Mouse (Mus musculus) forebrain, embryonic 14.5 days (tissue): Measurements from ENCODE around the gene Hagh. TPM values are rescaled to one million over a fixed set of nuclear protein-coding genes. Genes with fewer than 3 reads are reported as not detected.

Experiments
- ATAC-seq: fragments of 200-750 bp; cut with Nextera tagmentation; 2 replicates; pipeline ENCODE4 v1.8.0; 2017; ENCODE audit warnings: mild to moderate bottlenecking, moderate library complexity
- DNase-seq: peaks from one replicate; pipeline ENCODE4 v3.0.0-alpha.2; 2015; ENCODE audit warnings: low spot score
- H3K27ac ChIP-seq: fragments of 300-500 bp; sonication (generic); 2 replicates; pipeline ENCODE4 v1.5.1; 2014; ENCODE audit warnings: low read depth, mild to moderate bottlenecking, control low read depth, low read length, moderate library complexity
- H3K27me3 ChIP-seq: fragments of 300-500 bp; sonication (generic); replicated peaks from 2 replicates; pipeline ENCODE4 v1.6.1; 2014; ENCODE audit warnings: low read length, control low read depth, mixed read lengths; ENCODE audit not compliant: control insufficient read depth, insufficient read depth
- H3K36me3 ChIP-seq: fragments of 300-500 bp; sonication (generic); 2 replicates; pipeline ENCODE4 v1.6.1; 2014; ENCODE audit warnings: low read length, control low read depth; ENCODE audit not compliant: control insufficient read depth, insufficient read depth
- H3K4me1 ChIP-seq: fragments of 300-500 bp; sonication (generic); 2 replicates; pipeline ENCODE4 v1.6.1; 2014; ENCODE audit warnings: antibody characterized with exemption, low read length, control low read depth; ENCODE audit not compliant: control insufficient read depth, insufficient read depth
- H3K4me2 ChIP-seq: fragments of 300-500 bp; sonication (generic); 2 replicates; pipeline ENCODE4 v1.6.1; 2014; ENCODE audit warnings: mild to moderate bottlenecking, control low read depth, low read length
- H3K4me3 ChIP-seq: fragments of 300-500 bp; sonication (generic); 2 replicates; pipeline ENCODE4 v1.5.1; 2014; ENCODE audit warnings: low read depth, low read length, control low read depth
- H3K9ac ChIP-seq: fragments of 300-500 bp; sonication (generic); 2 replicates; pipeline ENCODE4 v1.6.1; 2014; ENCODE audit warnings: mild to moderate bottlenecking, low read length, control low read depth, moderate library complexity
- H3K9me3 ChIP-seq: fragments of 300-500 bp; sonication (generic); replicated peaks from 2 replicates; pipeline ENCODE4 v1.6.1; 2016; ENCODE audit warnings: low read length, control low read depth, mixed read lengths; ENCODE audit not compliant: control insufficient read depth
- WGBS: fragments of 180-500 bp; shearing (Covaris S2); extraction: QIAGEN DNeasy Blood & Tissue Kit; methylation state at CpG from one replicate; pipeline ENCODE4 v1.1.7; 2014; 5-methylcytosine and 5-hydroxymethylcytosine counted together
- polyA plus RNA-seq: library from polyadenylated mRNA; unstranded; fragments of >200 nt; fragmentation: Nextera tagmentation; extraction: Ambion mirVana; gene quantifications from 2 replicates; pipeline ENCODE4 v1.2.1, GENCODE M21; 2014

The Hagh gene
- polyA plus RNA-seq, 1 experiment from 2014 or later, result 52.8 TPM

DNA sequence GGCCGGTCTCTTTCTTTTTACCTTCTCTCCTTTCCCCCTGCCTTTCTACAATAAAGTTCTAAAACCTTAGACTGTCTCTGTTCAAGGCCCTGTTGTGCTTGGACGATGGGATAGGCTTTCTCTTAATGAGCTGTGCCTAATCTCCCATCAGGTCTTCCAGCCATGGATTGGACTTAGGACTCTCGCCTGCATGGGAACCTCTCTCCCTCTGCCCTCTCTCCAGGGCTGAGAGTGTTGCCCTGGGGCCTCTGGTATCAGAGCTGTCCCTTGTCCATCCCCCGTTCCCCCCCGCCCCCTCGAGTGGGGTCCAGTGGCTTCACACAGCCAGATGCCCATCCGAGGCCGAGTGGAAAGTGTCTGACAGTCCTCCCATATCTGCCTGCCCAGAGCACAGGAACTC lies 35.0 kb downstream of the Hagh start:
- no peaks in the 10 kb centered on the region for H3K27me3 ChIP-seq
- WGBS, result 84% methylated on average over 8 of the region's 8 CpGs
- DNase-seq (no peak), ATAC-seq (no peak)
- H3K4me1 ChIP-seq, result no peaks in the 10 kb centered on the region
- H3K9me3 ChIP-seq, result no peaks in the 10 kb centered on the region
- no peaks in the 10 kb centered on the region for H3K36me3 ChIP-seq
- H3K4me2 ChIP-seq, result no peak overlapping the region
- H3K27ac ChIP-seq, result no peak overlapping the region
- H3K9ac ChIP-seq, result no peak overlapping the region
- no peak overlapping the region for H3K4me3 ChIP-seq

DNA sequence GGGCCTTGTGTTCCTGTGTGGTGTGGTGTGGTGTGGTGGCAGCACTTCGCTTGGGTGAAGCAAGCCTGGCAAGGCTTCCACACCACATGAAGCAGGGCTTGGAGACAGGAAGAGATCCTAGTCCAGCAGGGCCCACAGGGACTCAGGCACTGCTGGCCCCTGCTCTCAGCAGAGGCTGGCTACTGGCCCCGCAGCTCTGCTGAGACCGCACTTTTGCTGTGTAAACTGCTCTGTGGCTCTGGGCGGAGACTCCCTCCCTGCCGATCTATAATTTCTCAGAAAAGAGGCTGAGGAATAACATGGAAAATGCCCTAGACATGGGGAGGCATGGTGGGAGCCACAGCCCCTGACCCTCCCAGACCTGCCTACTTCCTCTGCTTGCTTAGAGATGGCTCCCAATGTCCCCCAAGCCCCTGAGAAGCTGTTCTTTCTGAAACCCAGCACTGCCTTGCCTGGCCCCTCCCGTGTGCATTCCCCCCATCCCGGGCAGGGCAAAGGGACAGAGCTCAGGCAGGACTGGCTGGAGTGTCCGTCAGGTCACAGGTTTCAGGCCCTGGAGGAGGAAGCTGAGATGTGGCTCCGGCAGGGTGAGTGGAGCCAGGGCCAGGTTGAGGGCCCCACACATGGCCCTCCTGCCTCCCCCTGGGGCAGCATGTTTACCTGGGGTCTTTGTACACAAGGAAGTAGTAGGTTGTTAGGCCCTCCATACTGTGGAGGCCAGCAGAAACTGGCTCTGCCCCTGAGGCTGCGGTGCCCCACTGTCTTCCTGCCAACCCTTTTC lies 37.6 kb downstream of the Hagh start:
- Histone ChIP-seq H3K9me3 (no peaks in the 10 kb centered on the region), H3K27me3 (no peaks in the 10 kb centered on the region), H3K4me3 (no peak overlapping the region), H3K4me1 (no peaks in the 10 kb centered on the region), H3K36me3 (0 out of 2 replicates have a peak, but pooled peaks cover 2% of the 10 kb centered on the region), H3K27ac (no peak overlapping the region), H3K4me2 (no peak overlapping the region), H3K9ac (no peak overlapping the region)
- DNase-seq, result no peak
- WGBS, result 68% methylated on average over 10 of the region's 10 CpGs
- ATAC-seq, result no peak

DNA sequence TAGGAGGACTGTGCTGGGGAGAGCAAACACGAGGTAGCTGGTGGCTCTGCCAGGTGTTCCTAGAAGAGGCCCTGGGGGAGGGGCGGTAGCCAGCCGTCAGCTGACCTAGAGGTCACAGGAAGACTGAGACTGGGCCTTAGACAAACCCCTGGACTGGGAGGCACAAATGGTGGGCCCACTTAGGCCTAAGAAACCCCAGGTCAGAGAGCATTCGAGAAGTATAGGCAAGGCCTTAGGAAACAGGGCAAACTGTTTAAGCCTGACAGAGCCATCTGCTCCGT lies 38.1 kb downstream of the Hagh start:
- Histone ChIP-seq H3K27ac (no peak overlapping the region), H3K36me3 (peaks cover 7% of the 10 kb centered on the region; the same call in 1 of the 2 replicates), H3K27me3 (no peaks in the 10 kb centered on the region), H3K9ac (no peak overlapping the region), H3K9me3 (no peaks in the 10 kb centered on the region), H3K4me1 (no peaks in the 10 kb centered on the region), H3K4me3 (no peak overlapping the region), H3K4me2 (no peak overlapping the region)
- DNase-seq, result no peak
- no peak for ATAC-seq
- WGBS, result 44% methylated on average over 5 of the region's 5 CpGs

DNA sequence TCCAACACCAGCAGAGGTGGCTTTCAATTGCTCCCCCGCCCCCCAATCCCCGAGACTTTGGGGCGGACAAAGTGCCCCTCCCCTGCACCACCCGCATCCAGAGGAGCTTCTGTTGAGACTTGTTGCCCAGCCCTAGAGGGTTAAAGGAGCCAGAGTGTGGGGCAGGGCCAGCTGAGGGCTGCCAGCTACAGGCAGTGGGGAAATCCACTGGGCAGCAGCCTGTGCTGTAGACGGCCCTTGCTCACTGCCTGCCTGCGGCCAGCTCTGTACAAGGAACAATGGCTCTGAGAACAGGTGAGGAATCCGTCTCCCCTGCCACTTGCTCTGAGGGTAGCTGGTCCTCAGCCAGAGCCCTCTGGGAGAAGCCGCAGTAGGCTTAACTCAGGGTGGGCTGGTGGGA lies 38.6 kb downstream of the Hagh start:
- 68% methylated on average over 8 of the region's 8 CpGs for WGBS
- no peak for ATAC-seq
- no peak overlapping the region for H3K9ac ChIP-seq

DNA sequence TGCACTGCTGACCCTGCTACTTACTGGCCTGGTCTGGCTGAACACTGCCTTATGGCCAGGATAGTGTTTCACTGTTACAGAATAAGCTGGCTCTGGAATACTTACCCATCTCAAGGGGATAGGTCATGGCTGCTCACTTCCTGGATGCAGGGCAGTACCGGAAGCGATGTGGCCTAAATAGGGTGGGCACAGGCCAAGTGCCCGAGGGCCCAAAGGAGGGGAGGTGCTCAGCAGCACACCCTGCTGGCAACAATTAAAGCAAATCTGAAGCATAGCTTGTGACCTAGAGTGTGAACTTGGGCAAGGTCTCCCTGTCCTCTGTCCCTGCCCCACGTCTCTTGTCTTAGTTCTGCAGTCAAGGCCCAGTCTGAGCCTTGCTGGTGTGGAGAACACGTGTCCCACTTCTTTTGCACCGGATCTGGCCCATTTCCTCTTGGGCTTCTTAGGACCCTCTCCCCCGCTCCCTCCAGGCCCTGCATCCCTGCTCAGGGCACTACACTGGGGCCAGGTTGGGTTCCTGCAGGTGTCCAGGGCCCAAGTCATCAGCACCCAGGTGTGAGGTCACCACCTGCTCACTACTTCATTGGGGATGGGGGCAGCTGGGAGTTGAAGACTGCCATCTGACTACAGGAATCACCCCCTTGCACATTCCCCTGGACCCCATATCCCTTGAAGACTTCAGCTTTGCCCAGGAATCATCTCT lies 41.9 kb downstream of the Hagh start:
- no peaks in the 10 kb centered on the region for H3K9me3 ChIP-seq
- DNase-seq, result peak; percentile 18

More for the DNA sequence above, 38.6 kb downstream of the Hagh start:
- no peak overlapping the region for H3K4me2 ChIP-seq
- no peak for DNase-seq
- no peak overlapping the region for H3K27ac ChIP-seq
- H3K4me3 ChIP-seq, result no peak overlapping the region
- H3K9me3 ChIP-seq, result no peaks in the 10 kb centered on the region
- no peaks in the 10 kb centered on the region for H3K27me3 ChIP-seq
- no peaks in the 10 kb centered on the region for H3K4me1 ChIP-seq
- peaks cover 12% of the 10 kb centered on the region; the same call in 1 of the 2 replicates for H3K36me3 ChIP-seq

DNA sequence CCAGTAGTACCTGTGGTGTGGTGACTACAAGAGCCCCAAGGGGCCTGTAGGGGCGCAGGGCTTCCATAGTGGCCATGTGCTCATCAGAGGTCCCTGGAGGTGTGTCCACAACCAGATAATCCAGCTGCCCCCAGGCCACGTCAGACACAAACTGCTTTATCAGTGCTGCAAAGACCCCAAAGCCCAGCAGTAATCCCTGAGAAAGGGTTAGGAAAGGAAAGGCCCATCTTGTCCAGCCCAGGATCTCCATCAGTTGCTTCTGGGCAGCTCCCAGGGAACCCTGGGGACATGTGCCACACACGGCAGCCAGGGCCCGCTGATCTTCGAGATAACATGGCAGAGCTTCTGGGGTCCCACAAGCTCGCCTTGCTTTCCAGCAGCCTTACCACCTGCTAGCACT lies 44.4 kb downstream of the Hagh start:
- peaks cover 15% of the 10 kb centered on the region for H3K4me1 ChIP-seq
- 89% methylated on average over 6 of the region's 6 CpGs for WGBS
- DNase-seq (no peak), ATAC-seq (no peak)
- no peak overlapping the region for H3K27ac ChIP-seq
- no peak overlapping the region for H3K4me2 ChIP-seq
- H3K4me3 ChIP-seq, result no peak overlapping the region
- H3K9me3 ChIP-seq, result no peaks in the 10 kb centered on the region
- no peaks in the 10 kb centered on the region for H3K27me3 ChIP-seq
- peaks cover 34% of the 10 kb centered on the region for H3K36me3 ChIP-seq
- H3K9ac ChIP-seq, result no peak overlapping the region

More for the DNA sequence above, 41.9 kb downstream of the Hagh start:
- Histone ChIP-seq H3K9ac (no peak overlapping the region), H3K27ac (no peak overlapping the region), H3K4me3 (no peak overlapping the region), H3K4me1 (peaks cover 6% of the 10 kb centered on the region; the same call in 1 of the 2 replicates), H3K4me2 (no peak overlapping the region), H3K27me3 (no peaks in the 10 kb centered on the region), H3K36me3 (peaks cover 23% of the 10 kb centered on the region; the same call in 1 of the 2 replicates)
- WGBS, result 45% methylated on average over 7 of the region's 7 CpGs
- ATAC-seq, result no peak

DNA sequence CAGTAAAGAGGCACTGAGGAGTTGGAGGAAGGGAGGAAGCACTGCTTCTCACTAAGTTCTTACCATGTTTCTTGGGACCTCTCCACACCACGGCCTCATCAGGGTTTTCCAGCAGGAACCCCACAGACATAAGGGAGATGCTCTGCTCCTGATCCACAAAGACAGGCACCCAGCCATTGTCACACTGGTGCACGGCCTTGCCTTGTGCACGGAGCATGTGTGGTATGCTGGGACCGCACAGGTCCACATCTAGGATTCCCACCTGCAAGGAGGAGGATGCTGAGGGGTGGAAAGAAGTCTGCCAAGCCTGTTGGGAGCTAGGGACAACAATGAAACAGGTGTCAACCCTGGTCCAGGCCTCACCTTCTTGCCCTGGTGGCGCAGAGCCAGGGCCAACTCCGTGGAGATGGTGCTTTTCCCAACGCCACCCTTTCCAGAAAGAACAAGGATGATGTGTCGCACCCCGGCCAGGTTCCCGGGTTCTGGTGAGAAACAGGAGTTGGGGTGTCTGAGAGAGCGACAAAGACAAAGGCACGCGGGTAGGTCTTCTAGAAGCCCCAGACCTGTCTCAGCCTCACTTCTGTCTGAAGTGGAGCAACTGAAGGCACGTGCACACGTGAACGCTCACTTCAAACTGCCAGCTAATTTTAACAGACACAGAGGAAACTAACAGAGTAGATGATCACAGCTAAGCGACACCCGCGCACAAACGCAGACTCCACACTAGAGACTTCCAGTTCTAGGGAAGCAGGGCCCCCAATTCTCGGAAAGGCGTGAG lies 45.6 kb downstream of the Hagh start:
- Histone ChIP-seq H3K4me3 (peak overlapping the region; percentile 68), H3K36me3 (peaks cover 45% of the 10 kb centered on the region), H3K9ac (peak overlapping the region; percentile 63), H3K27ac (no peak overlapping the region), H3K4me1 (peaks cover 15% of the 10 kb centered on the region), H3K9me3 (no peaks in the 10 kb centered on the region), H3K27me3 (no peaks in the 10 kb centered on the region), H3K4me2 (peak overlapping the region; percentile 84)
- DNase-seq, result no peak
- ATAC-seq, result no peak
- WGBS, result 27% methylated on average over 22 of the region's 22 CpGs

DNA sequence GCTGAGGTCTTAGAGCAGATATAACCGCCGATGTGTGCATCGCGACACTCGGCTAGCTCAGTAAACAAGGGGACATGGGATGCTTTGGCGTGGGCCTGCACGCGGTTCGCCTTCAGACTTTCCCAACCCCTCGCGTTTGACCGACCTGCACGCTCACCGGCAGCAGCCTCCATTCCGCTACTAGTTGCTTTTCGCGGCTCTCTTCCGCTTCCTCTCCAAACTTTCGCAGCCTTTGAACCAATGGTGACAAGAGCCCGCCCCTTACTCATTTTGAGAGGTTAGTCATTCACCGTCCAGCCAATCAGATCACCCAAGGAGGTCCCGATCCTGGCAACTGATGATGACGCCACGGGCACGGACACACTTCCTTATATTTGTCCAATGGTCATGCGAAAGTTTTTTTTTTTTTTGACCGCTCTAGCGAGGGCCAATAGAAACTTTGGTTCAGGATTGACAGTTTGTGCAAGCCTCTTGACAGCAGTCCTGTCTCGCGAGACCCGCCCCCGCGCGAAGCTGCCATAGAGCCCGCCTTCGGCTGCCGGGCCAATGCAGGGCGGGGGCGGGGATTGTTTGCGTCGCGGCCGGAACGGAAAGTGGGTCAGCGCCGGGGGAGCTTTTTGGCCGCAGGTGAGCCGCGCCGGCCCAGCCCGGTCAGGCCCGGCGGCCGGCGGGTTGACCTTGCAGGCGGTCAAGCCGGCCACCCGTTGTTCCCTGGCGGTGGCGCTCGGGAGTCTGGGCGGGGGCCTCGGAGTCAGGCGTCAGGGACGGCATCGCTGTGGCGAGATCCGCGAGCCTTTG lies 46.4 kb downstream of the Hagh start, which contains the start of the genes Nubp2 and Spsb3:
Gene Nubp2, minus strand, starts transcription at position 216 of the 798 bp plus-strand sequence.
Gene Spsb3, plus strand, starts transcription at position 510 of the 798 bp plus-strand sequence.
- Histone ChIP-seq H3K4me3 (peak within 1 kb of the TSS; percentile 87), H3K9ac (peak within 1 kb of the TSS; percentile 82), H3K9me3 (no peaks in the 10 kb centered on the region), H3K27me3 (no peaks in the 10 kb centered on the region), H3K4me2 (peak within 1 kb of the TSS; percentile 92), H3K36me3 (peaks cover 53% of the 10 kb centered on the region), H3K27ac (peak within 1 kb of the TSS; percentile 52; the same call in 1 of the 2 replicates), H3K4me1 (peaks cover 15% of the 10 kb centered on the region)
- DNase-seq (peak; percentile 100), ATAC-seq (peak; percentile 98)
- WGBS, result under 1% methylated on average over 69 of the region's 69 CpGs
